Mouse (Mus musculus): ENCODE data around the gene Cacna1b. TPM values are rescaled to one million over a fixed set of nuclear protein-coding genes. Genes with fewer than 3 reads are reported as not detected.

The Cacna1b gene
- polyA plus RNA-seq, 2 experiments, result 0.03 TPM; not detected in 1

DNA sequence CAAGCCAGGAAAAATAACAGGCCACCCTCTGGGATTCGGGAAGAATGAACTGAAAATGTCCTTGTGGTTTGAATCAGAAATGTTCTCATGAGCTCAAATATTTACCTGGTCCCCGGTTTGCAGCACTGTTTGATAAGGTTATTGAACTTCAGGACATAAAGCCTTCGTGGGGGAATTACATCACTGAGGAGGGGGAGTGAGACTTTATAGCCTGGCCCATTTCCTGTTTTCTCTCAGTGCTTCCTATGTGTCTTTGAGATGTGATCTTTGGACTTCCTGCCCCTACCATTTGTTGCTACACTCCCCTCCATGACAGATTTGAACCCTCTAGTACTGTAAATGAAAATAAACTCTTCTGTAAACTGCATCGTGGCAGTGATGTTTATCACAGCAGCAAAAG is 29.8 kb downstream of the Cacna1b start:
- no peaks in the 10 kb centered on the region for H3K27me3 ChIP-seq (ENCODE audit: control insufficient read depth, insufficient read depth, low read length)
- H3K27ac ChIP-seq, result no peak overlapping the region
- DNase-seq (ENCODE audit: low read depth in 3 of 3, low spot score in 3 of 3), result no peak
- H3K9me3 ChIP-seq (ENCODE audit: control insufficient read depth, low read length), result no peaks in the 10 kb centered on the region
- H3K36me3 ChIP-seq (replicated peaks; ENCODE audit: control insufficient read depth, insufficient read depth, low read depth), result no peaks in the 10 kb centered on the region
- no peak overlapping the region for H3K4me2 ChIP-seq (ENCODE audit: low read depth)
- H3K4me3 ChIP-seq (ENCODE audit: insufficient read depth in 1 of 2, low read depth in 2 of 2, low read length in 2 of 2), result no peak overlapping the region
- peaks cover 0 to 2% of the 10 kb centered on the region in 2 experiments; a peak in 1 of 4 replicates for H3K4me1 ChIP-seq (replicated peaks; ENCODE audit: control insufficient read depth in 2 of 2, insufficient read depth in 2 of 2, low read length in 1 of 2)
- WGBS (ENCODE audit: insufficient replicate concordance), result 25% methylated on average over 4 of the region's 4 CpGs
- TF ChIP-seq CTCF (IDR thresholded peaks at IDR 0.05; ENCODE audit: low read depth) (no peak), EP300 (IDR thresholded peaks at IDR 0.05; ENCODE audit: low read depth) (no peak)
- H3K9ac ChIP-seq (replicated peaks), result no peak overlapping the region
- no peak for ATAC-seq (ENCODE audit: insufficient read depth)

DNA sequence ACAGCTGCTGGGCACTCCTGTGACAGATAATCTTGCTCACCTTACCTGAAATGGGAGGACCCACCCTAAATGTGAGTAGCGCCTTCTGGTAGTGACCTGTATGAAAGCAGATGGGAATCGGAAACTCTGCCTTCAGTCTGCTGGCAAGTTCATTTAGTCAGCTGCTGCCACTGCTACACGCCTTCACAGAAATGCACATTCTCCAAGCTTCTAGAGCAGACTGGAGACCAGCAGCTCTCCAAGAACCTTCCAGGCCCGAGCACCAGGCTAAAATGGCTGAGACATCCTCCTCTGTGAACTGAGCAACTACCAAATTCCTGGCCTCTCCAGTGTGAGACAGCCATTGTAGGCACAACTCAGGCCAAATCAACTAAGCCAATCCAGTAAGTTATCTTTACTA is 37.1 kb downstream of the Cacna1b start:
- H3K4me3 ChIP-seq (ENCODE audit: insufficient read depth in 1 of 2, low read depth in 2 of 2, low read length in 2 of 2), result no peak overlapping the region
- no peak for ATAC-seq (ENCODE audit: insufficient read depth)
- H3K9ac ChIP-seq (replicated peaks), result no peak overlapping the region
- H3K27ac ChIP-seq, result no peak overlapping the region
- no peaks in the 10 kb centered on the region for H3K36me3 ChIP-seq (replicated peaks; ENCODE audit: control insufficient read depth, insufficient read depth, low read depth)
- no peaks in the 10 kb centered on the region for H3K4me1 ChIP-seq (replicated peaks; ENCODE audit: control insufficient read depth in 2 of 2, insufficient read depth in 2 of 2, low read length in 1 of 2)
- no peak overlapping the region for H3K4me2 ChIP-seq (ENCODE audit: low read depth)
- no peak for DNase-seq (ENCODE audit: low read depth in 3 of 3, low spot score in 3 of 3)
- no peak for TF ChIP-seq EP300 (IDR thresholded peaks at IDR 0.05; ENCODE audit: low read depth)
- TF ChIP-seq CTCF (IDR thresholded peaks at IDR 0.05; ENCODE audit: low read depth), result no peak
- H3K27me3 ChIP-seq (ENCODE audit: control insufficient read depth, insufficient read depth, low read length), result no peaks in the 10 kb centered on the region
- H3K9me3 ChIP-seq (ENCODE audit: control insufficient read depth, low read length), result no peaks in the 10 kb centered on the region
- 68% methylated on average over 4 of the region's 4 CpGs for WGBS (ENCODE audit: insufficient replicate concordance)

DNA sequence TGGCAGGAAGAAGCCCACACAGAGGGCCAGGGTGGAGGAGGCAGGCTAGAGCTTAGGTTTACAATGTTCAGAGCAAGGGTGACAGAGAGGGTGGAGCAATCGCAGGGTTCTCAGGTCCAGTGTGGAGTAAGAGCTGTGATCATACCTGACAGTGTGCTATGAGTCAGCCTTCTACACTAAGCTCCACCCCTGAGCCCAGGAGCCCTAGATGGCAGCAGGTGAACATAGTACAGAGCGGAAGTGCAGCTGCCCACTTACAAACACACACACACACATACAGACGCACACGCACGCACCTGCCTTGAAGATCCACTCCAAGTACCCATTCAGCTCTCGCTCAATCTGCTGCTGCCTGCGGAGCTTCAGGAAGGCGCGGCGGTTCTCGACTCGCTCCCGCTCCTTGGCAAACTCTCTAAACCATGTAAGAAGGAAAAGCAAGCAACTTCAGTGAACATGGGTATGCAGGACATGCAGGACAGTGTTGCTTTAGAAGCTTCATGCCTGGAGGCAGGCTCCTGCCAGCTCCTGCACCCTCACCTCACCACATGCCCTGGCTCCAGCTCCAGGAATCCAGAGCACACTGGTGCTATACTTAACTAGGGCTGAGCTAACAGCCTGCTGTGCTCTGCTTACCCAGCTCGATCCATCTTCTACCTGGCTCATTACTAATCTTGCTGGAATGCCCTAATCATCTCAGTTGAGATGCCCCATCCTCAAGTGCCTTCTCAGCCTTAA is 43.1 kb downstream of the Cacna1b start:
- WGBS (ENCODE audit: insufficient replicate concordance), result 73% methylated on average over 14 of the region's 14 CpGs
- TF ChIP-seq CTCF (IDR thresholded peaks at IDR 0.05; ENCODE audit: low read depth) (no peak), EP300 (IDR thresholded peaks at IDR 0.05; ENCODE audit: low read depth) (no peak)
- H3K27me3 ChIP-seq (ENCODE audit: control insufficient read depth, insufficient read depth, low read length), result no peaks in the 10 kb centered on the region
- ATAC-seq (ENCODE audit: insufficient read depth), result no peak
- H3K36me3 ChIP-seq (replicated peaks; ENCODE audit: control insufficient read depth, insufficient read depth, low read depth), result no peaks in the 10 kb centered on the region
- no peak overlapping the region for H3K27ac ChIP-seq
- DNase-seq (ENCODE audit: low read depth in 3 of 3, low spot score in 3 of 3), result no peak
- H3K4me1 ChIP-seq (replicated peaks; ENCODE audit: control insufficient read depth in 2 of 2, insufficient read depth in 2 of 2, low read length in 1 of 2), result no peaks in the 10 kb centered on the region
- H3K9ac ChIP-seq (replicated peaks), result no peak overlapping the region
- H3K4me2 ChIP-seq (ENCODE audit: low read depth), result no peak overlapping the region
- H3K9me3 ChIP-seq (ENCODE audit: control insufficient read depth, low read length), result no peaks in the 10 kb centered on the region
- no peak overlapping the region for H3K4me3 ChIP-seq (ENCODE audit: insufficient read depth in 1 of 2, low read depth in 2 of 2, low read length in 2 of 2)

DNA sequence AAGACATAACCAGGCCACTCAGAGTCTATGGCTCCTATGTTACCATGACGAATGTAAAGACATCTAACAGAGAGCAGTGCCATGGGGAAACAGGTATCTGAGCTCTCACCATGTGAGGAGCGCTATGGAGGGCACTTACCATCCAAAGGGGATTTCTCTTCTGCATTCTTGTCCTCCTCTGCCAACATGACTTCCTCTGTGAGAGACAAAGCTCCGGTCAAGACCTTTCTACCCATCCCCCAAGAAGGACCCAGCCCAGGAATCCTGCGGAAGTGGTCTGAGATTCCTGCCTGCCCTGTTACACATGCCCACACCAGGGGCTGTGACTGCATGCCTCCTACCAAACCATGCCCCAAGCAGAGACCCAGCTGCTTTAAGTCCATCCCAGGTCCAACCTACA is 44.0 kb downstream of the Cacna1b start:
- 52% methylated on average over 4 of the region's 4 CpGs for WGBS (ENCODE audit: insufficient replicate concordance)

DNA sequence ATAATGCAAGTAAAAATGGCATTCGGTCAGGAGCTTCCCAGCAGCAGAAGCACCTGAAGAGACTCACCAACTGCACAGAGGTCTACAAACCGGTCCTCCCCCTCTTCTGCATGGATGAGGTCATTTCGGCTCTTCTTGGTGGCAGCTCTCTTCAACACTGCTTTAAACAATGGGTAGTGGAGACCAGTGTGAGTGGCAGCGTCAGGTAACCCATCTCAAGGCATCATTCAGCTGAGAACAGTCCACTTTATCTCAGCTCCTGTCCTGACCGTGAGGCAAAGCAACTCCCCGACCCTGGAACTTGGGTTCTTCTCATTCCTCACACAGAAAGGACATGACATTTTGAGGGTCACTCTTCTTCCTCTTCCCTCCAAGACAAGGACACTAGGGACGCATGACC is 45.0 kb downstream of the Cacna1b start:
- TF ChIP-seq CTCF (IDR thresholded peaks at IDR 0.05; ENCODE audit: low read depth) (no peak), EP300 (IDR thresholded peaks at IDR 0.05; ENCODE audit: low read depth) (no peak)
- H3K4me3 ChIP-seq (ENCODE audit: insufficient read depth in 1 of 2, low read depth in 2 of 2, low read length in 2 of 2), result no peak overlapping the region
- H3K9ac ChIP-seq (replicated peaks), result no peak overlapping the region
- no peaks in the 10 kb centered on the region for H3K9me3 ChIP-seq (ENCODE audit: control insufficient read depth, low read length)
- DNase-seq (ENCODE audit: low read depth in 3 of 3, low spot score in 3 of 3) (no peak), ATAC-seq (ENCODE audit: insufficient read depth) (no peak)
- no peak overlapping the region for H3K4me2 ChIP-seq (ENCODE audit: low read depth)
- H3K4me1 ChIP-seq (replicated peaks; ENCODE audit: control insufficient read depth in 2 of 2, insufficient read depth in 2 of 2, low read length in 1 of 2), result no peaks in the 10 kb centered on the region
- H3K27me3 ChIP-seq (ENCODE audit: control insufficient read depth, insufficient read depth, low read length), result no peaks in the 10 kb centered on the region
- WGBS (ENCODE audit: insufficient replicate concordance), result 53% methylated on average over 7 of the region's 7 CpGs
- no peak overlapping the region for H3K27ac ChIP-seq
- H3K36me3 ChIP-seq (replicated peaks; ENCODE audit: control insufficient read depth, insufficient read depth, low read depth), result no peaks in the 10 kb centered on the region

More for the DNA sequence above, 44.0 kb downstream of the Cacna1b start:
- Histone ChIP-seq H3K9me3 (ENCODE audit: control insufficient read depth, low read length) (no peaks in the 10 kb centered on the region), H3K4me3 (ENCODE audit: insufficient read depth in 1 of 2, low read depth in 2 of 2, low read length in 2 of 2) (no peak overlapping the region), H3K36me3 (replicated peaks; ENCODE audit: control insufficient read depth, insufficient read depth, low read depth) (no peaks in the 10 kb centered on the region), H3K27me3 (ENCODE audit: control insufficient read depth, insufficient read depth, low read length) (no peaks in the 10 kb centered on the region), H3K4me2 (ENCODE audit: low read depth) (no peak overlapping the region), H3K27ac (no peak overlapping the region), H3K4me1 (replicated peaks; ENCODE audit: control insufficient read depth in 2 of 2, insufficient read depth in 2 of 2, low read length in 1 of 2) (no peaks in the 10 kb centered on the region), H3K9ac (replicated peaks) (no peak overlapping the region)
- DNase-seq (ENCODE audit: low read depth in 3 of 3, low spot score in 3 of 3), result no peak
- TF ChIP-seq EP300 (IDR thresholded peaks at IDR 0.05; ENCODE audit: low read depth) (no peak), CTCF (IDR thresholded peaks at IDR 0.05; ENCODE audit: low read depth) (no peak)
- ATAC-seq (ENCODE audit: insufficient read depth), result no peak
